Mouse (Mus musculus): Measurements from ENCODE around the gene Ly6g6f. TPM values are rescaled to one million over a fixed set of nuclear protein-coding genes. Genes with fewer than 3 reads are reported as not detected.
A peak's percentile ranks its signal among the peaks of the same experiment; 100 is the strongest.

The Ly6g6f gene
- polyA plus RNA-seq, 1 experiment: 0.08 TPM

- no peaks in the 10 kb centered on the region; the same call in 1 of the 2 replicates for H3K4me1 ChIP-seq (ENCODE audit: control insufficient read depth)
- H3K27me3 ChIP-seq (ENCODE audit: control insufficient read depth): peaks cover 2% of the 10 kb centered on the region; the same call in 1 of the 2 replicates
- peaks cover 29% of the 10 kb centered on the region for H3K36me3 ChIP-seq (ENCODE audit: control insufficient read depth)
- TF ChIP-seq TAL1 (IDR thresholded peaks at IDR 0.05; ENCODE audit: low read length): no peak
- TF ChIP-seq GATA1 (IDR thresholded peaks at IDR 0.05; ENCODE audit: low read length): no peak
- no peaks in the 10 kb centered on the region for H3K9me3 ChIP-seq (ENCODE audit: control insufficient read depth, low read length)
- no peak overlapping the region for H3K4me3 ChIP-seq (replicated peaks)
Observed at GRCm38 (mm10) chr17:35111774-35112173, 26.4 kb upstream of the Ly6g6f start.

- peaks cover 18% of the 10 kb centered on the region for H3K36me3 ChIP-seq (ENCODE audit: control insufficient read depth)
- peaks cover 2% of the 10 kb centered on the region; the same call in 1 of the 2 replicates for H3K27me3 ChIP-seq (ENCODE audit: control insufficient read depth)
- no peak within 1 kb of the TSS for H3K4me3 ChIP-seq (replicated peaks)
- H3K4me1 ChIP-seq (ENCODE audit: control insufficient read depth): peaks cover 33% of the 10 kb centered on the region
- H3K9me3 ChIP-seq (ENCODE audit: control insufficient read depth, low read length): no peaks in the 10 kb centered on the region
- TF ChIP-seq TAL1 (IDR thresholded peaks at IDR 0.05; ENCODE audit: low read length): no peak
- TF ChIP-seq GATA1 (IDR thresholded peaks at IDR 0.05; ENCODE audit: low read length): no peak
Observed at GRCm38 (mm10) chr17:35108097-35108496, 22.7 kb upstream of the Ly6g6f start, which contains the start of gene Ly6g5c. TSS of gene Ly6g5c (plus strand) at chr17:35108279.

GRCm38 (mm10) chr17:35106522-35106921 lies 21.1 kb upstream of the Ly6g6f start:
- Histone ChIP-seq H3K9me3 (ENCODE audit: control insufficient read depth, low read length) (no peaks in the 10 kb centered on the region), H3K4me1 (ENCODE audit: control insufficient read depth) (peaks cover 48% of the 10 kb centered on the region), H3K36me3 (ENCODE audit: control insufficient read depth) (peaks cover 34% of the 10 kb centered on the region), H3K27me3 (ENCODE audit: control insufficient read depth) (peaks cover 2% of the 10 kb centered on the region; the same call in 1 of the 2 replicates), H3K4me3 (replicated peaks) (no peak overlapping the region)
- TF ChIP-seq TAL1 (IDR thresholded peaks at IDR 0.05; ENCODE audit: low read length) (no peak), GATA1 (IDR thresholded peaks at IDR 0.05; ENCODE audit: low read length) (no peak)

DNA sequence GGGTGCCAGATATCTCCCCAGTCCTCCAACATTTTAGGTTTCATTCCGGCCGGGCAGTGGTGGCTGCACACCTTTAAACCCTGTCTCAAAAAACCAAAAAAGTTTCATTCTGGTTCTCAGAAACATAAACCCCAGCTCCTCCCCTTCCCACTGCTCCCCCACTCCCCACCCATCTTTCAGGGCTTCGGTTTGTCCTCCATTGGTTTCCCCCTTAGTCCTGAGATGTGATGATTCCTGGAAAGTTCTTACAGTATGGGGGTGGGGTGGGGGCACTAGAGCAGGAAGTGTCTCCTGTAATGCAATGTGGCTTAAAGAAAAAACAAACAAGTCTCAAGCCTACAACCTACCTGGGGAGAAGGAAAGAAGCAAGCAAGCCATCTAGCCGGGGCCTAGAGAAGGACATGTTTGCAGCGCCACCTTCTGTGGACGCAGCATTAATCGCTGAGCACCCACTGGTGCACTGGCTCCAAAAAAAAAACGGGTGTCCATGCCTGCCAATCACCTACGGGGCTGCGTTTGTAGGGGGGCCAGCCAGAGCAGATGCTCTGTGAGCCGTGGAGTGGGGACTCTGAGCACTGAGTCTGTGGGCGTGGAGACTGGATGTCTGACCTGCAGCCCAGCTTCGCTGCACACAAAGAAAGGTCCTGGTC lies 20.5 kb upstream of the Ly6g6f start:
- H3K4me1 ChIP-seq (ENCODE audit: control insufficient read depth): peaks cover 50% of the 10 kb centered on the region
- H3K27me3 ChIP-seq (ENCODE audit: control insufficient read depth): peaks cover 2% of the 10 kb centered on the region; the same call in 1 of the 2 replicates
- peaks cover 41% of the 10 kb centered on the region for H3K36me3 ChIP-seq (ENCODE audit: control insufficient read depth)
- H3K9me3 ChIP-seq (ENCODE audit: control insufficient read depth, low read length): no peaks in the 10 kb centered on the region
- TF ChIP-seq GATA1 (IDR thresholded peaks at IDR 0.05; ENCODE audit: low read length) (no peak), TAL1 (IDR thresholded peaks at IDR 0.05; ENCODE audit: low read length) (no peak)
- no peak overlapping the region for H3K4me3 ChIP-seq (replicated peaks)

DNA sequence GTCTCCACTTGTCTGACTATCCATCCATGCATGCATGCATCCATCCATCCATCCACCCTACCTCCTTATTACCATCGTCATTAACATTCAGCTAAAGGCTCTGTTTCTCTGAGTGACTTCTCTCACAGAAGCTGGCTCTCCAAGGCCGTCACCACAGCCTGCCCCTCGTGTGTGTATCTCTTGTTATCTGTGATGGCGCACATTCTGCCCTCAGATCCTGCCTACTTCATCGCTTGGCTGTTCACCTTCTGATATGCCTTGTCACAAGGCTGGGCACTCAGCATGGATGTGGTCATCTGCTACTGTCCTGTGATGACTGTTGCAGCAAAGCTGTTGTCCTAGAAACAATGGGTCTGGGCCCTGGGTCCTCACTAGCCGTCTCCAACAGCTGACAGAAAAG lies 19.3 kb upstream of the Ly6g6f start:
- H3K27me3 ChIP-seq (ENCODE audit: control insufficient read depth): no peaks in the 10 kb centered on the region
- peaks cover 58% of the 10 kb centered on the region for H3K4me1 ChIP-seq (ENCODE audit: control insufficient read depth)
- no peaks in the 10 kb centered on the region for H3K9me3 ChIP-seq (ENCODE audit: control insufficient read depth, low read length)
- peak overlapping the region; percentile 5 for H3K4me3 ChIP-seq (replicated peaks)
- TF ChIP-seq TAL1 (IDR thresholded peaks at IDR 0.05; ENCODE audit: low read length): peak; percentile 83
- TF ChIP-seq GATA1 (IDR thresholded peaks at IDR 0.05; ENCODE audit: low read length): peak; percentile 73
- H3K36me3 ChIP-seq (ENCODE audit: control insufficient read depth): peaks cover 52% of the 10 kb centered on the region

DNA sequence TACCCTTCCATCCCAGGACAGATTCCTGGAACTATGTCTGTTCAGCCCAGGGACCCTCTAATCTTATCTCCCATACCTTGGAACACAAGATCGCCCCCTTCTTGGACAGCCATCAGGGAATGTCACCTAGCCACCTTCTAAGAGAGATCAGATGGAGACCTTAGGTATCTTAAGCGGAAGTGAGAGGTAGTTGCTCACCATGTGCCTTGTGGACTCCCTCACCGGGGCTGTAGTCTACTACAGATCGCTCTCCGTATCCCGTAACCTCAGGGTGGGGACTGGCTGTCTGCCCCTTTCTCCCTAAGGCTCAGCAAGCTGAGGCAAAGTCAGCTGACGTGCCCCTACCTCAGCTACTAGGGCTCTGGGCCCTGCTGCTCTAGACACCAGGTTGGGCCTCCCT lies 18.7 kb upstream of the Ly6g6f start:
- peak overlapping the region; percentile 23 for H3K4me3 ChIP-seq (replicated peaks)
- H3K9me3 ChIP-seq (ENCODE audit: control insufficient read depth, low read length): no peaks in the 10 kb centered on the region
- TF ChIP-seq TAL1 (IDR thresholded peaks at IDR 0.05; ENCODE audit: low read length) (no peak), GATA1 (IDR thresholded peaks at IDR 0.05; ENCODE audit: low read length) (no peak)
- peaks cover 58% of the 10 kb centered on the region for H3K4me1 ChIP-seq (ENCODE audit: control insufficient read depth)
- H3K27me3 ChIP-seq (ENCODE audit: control insufficient read depth): no peaks in the 10 kb centered on the region
- H3K36me3 ChIP-seq (ENCODE audit: control insufficient read depth): peaks cover 59% of the 10 kb centered on the region

DNA sequence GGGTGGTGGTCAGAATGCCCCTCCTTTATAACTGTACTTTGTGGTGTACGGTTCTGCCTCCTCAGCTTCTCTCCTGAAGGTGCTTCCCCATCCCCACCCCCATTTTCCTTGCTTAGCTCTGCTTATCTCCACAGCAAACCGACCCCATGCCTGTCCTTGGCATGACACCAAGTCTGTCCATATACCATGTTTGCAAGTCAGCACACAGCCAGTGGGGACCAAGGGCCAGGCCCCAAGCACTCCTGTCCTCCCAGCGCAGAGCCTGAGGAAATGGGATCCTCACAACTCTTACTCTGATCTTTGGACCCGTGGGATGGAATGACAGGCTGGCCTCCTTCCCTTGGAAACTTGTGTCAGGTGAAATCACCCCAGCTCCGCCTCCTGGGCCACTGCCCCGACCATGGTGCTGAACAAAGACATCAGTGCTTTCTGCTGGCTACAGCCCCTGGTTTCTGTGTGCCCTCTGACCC lies 17.8 kb upstream of the Ly6g6f start:
- H3K27me3 ChIP-seq (ENCODE audit: control insufficient read depth): no peaks in the 10 kb centered on the region
- H3K36me3 ChIP-seq (ENCODE audit: control insufficient read depth): peaks cover 67% of the 10 kb centered on the region
- TF ChIP-seq GATA1 (IDR thresholded peaks at IDR 0.05; ENCODE audit: low read length) (no peak), TAL1 (IDR thresholded peaks at IDR 0.05; ENCODE audit: low read length) (no peak)
- no peak overlapping the region for H3K4me3 ChIP-seq (replicated peaks)
- H3K9me3 ChIP-seq (ENCODE audit: control insufficient read depth, low read length): no peaks in the 10 kb centered on the region
- H3K4me1 ChIP-seq (ENCODE audit: control insufficient read depth): peaks cover 61% of the 10 kb centered on the region

GRCm38 (mm10) chr17:35102299-35102698 lies 16.9 kb upstream of the Ly6g6f start:
- Histone ChIP-seq H3K36me3 (ENCODE audit: control insufficient read depth) (peaks cover 76% of the 10 kb centered on the region), H3K4me1 (ENCODE audit: control insufficient read depth) (peaks cover 63% of the 10 kb centered on the region), H3K4me3 (replicated peaks) (no peak overlapping the region), H3K27me3 (ENCODE audit: control insufficient read depth) (no peaks in the 10 kb centered on the region), H3K9me3 (ENCODE audit: control insufficient read depth, low read length) (no peaks in the 10 kb centered on the region)
- TF ChIP-seq TAL1 (IDR thresholded peaks at IDR 0.05; ENCODE audit: low read length): no peak
- no peak for TF ChIP-seq GATA1 (IDR thresholded peaks at IDR 0.05; ENCODE audit: low read length)

- H3K27me3 ChIP-seq (ENCODE audit: control insufficient read depth): no peaks in the 10 kb centered on the region
- H3K36me3 ChIP-seq (ENCODE audit: control insufficient read depth): peaks cover 88% of the 10 kb centered on the region
- TF ChIP-seq GATA1 (IDR thresholded peaks at IDR 0.05; ENCODE audit: low read length): no peak
- TF ChIP-seq TAL1 (IDR thresholded peaks at IDR 0.05; ENCODE audit: low read length): no peak
- H3K4me1 ChIP-seq (ENCODE audit: control insufficient read depth): peaks cover 72% of the 10 kb centered on the region
- no peak overlapping the region for H3K4me3 ChIP-seq (replicated peaks)
- no peaks in the 10 kb centered on the region for H3K9me3 ChIP-seq (ENCODE audit: control insufficient read depth, low read length)
Observed at GRCm38 (mm10) chr17:35101161-35101560, 15.8 kb upstream of the Ly6g6f start.
